Mouse (Mus musculus) CH12.LX (cell line): ENCODE measurements at regions not wholly inside any gene's neighbourhood (a gene's known extent, or its start where the extent isn't known, plus 50 kb on each side); places are given as distances from the start of the nearest gene placed in this dataset.

ENCODE experiments used
- DNase-seq: peaks from one replicate; pipeline ENCODE4 v3.0.0-alpha.2; 2013; ENCODE audit errors: extremely low read depth
- H3K27ac ChIP-seq: 2 replicates; pipeline ENCODE4 v1.5.1; 2012; ENCODE audit warnings: low read depth, mild to moderate bottlenecking, control low read depth, moderate library complexity; ENCODE audit not compliant: insufficient read depth
- H3K27me3 ChIP-seq: replicated peaks from 2 replicates; pipeline ENCODE3; 2012; ENCODE audit warnings: inconsistent platforms
- H3K36me3 ChIP-seq, 2 experiments: replicated peaks in 1 of 2; 2 replicates each; pipeline versions ENCODE3 to v1.6.1; 2012; ENCODE audit warnings: inconsistent platforms in 1 of 2, low read length in 1 of 2, mild to moderate bottlenecking in 1 of 2, mixed read lengths in 1 of 2, moderate library complexity in 1 of 2; ENCODE audit not compliant: control insufficient read depth in 1 of 2, insufficient read depth in 1 of 2
- H3K4me1 ChIP-seq, 2 experiments: 2 replicates each; pipeline ENCODE4 v1.6.1; 2012; ENCODE audit warnings: inconsistent platforms in 1 of 2, moderate library complexity in 1 of 2; ENCODE audit not compliant: insufficient read depth in 2 of 2, control insufficient read depth in 1 of 2
- H3K4me2 ChIP-seq: 2 replicates; pipeline ENCODE4 v1.6.1; 2012; ENCODE audit warnings: low read depth, mild to moderate bottlenecking, control low read depth; ENCODE audit not compliant: poor library complexity, insufficient read depth, severe bottlenecking
- H3K4me3 ChIP-seq, 3 experiments: fragments of 150-350 bp in 1 of 3; sonication (generic) in 1 of 3; replicated peaks in 1 of 3; 2 replicates each; pipeline versions ENCODE3 to v1.5.1; 2011 to 2012; ENCODE audit warnings: low read depth in 2 of 3, low read length in 2 of 3, mild to moderate bottlenecking in 2 of 3, moderate library complexity in 2 of 3, control low read depth in 1 of 3, improper control_type of control experiment in 1 of 3, inconsistent platforms in 1 of 3, mixed read lengths in 1 of 3; ENCODE audit not compliant: poor library complexity in 1 of 3
- H3K79me2 ChIP-seq: replicated peaks from 2 replicates; pipeline ENCODE4 v1.6.1; 2012; ENCODE audit warnings: mild to moderate bottlenecking, moderate library complexity; ENCODE audit not compliant: control insufficient read depth, poor library complexity, insufficient read depth, severe bottlenecking; ENCODE audit errors: extremely low read depth
- H3K9ac ChIP-seq: 2 replicates; pipeline ENCODE4 v1.6.1; 2012; ENCODE audit warnings: low read depth, mild to moderate bottlenecking, control low read depth, moderate library complexity; ENCODE audit not compliant: insufficient read depth
- H3K9me3 ChIP-seq: replicated peaks from 2 replicates; pipeline ENCODE3; 2012; ENCODE audit warnings: low read length, inconsistent platforms, mixed read lengths
- BHLHE40 ChIP-seq: IDR thresholded peaks from 2 replicates; pipeline ENCODE4 v1.6.1; 2011; ENCODE audit warnings: mild to moderate bottlenecking, low read depth, low read length, improper control_type of control experiment
- CTCF ChIP-seq, 2 experiments: IDR thresholded peaks in 1 of 2; conservative IDR thresholded peaks in 1 of 2; 2 replicates each; pipeline ENCODE4 v1.5.1; 2011 to 2012; ENCODE audit warnings: low read depth in 2 of 2, low read length in 2 of 2, improper control_type of control experiment in 1 of 2, inconsistent platforms in 1 of 2, mild to moderate bottlenecking in 1 of 2, moderate library complexity in 1 of 2
- E2F4 ChIP-seq: IDR thresholded peaks from 2 replicates; pipeline ENCODE4 v1.6.1; 2011; ENCODE audit warnings: low read depth, low read length, improper control_type of control experiment; ENCODE audit not compliant: insufficient replicate concordance
- JUN ChIP-seq: IDR thresholded peaks from 2 replicates; pipeline ENCODE4 v1.6.1; 2011; ENCODE audit warnings: low read depth, mild to moderate bottlenecking, low read length, improper control_type of control experiment, moderate library complexity; ENCODE audit not compliant: insufficient read depth
- JUND ChIP-seq: conservative IDR thresholded peaks from 2 replicates; pipeline ENCODE4 v1.6.1; 2011; ENCODE audit warnings: low read depth, low read length, improper control_type of control experiment
- KAT2A ChIP-seq: IDR thresholded peaks from 2 replicates; pipeline ENCODE4 v1.6.1; 2012; ENCODE audit warnings: low read length, improper control_type of control experiment, inconsistent platforms; ENCODE audit not compliant: insufficient replicate concordance
- MAFK ChIP-seq: IDR thresholded peaks from 2 replicates; pipeline ENCODE4 v1.6.1; 2011; ENCODE audit warnings: low read length, improper control_type of control experiment; ENCODE audit not compliant: insufficient replicate concordance
- MAX ChIP-seq: IDR thresholded peaks from 2 replicates; pipeline ENCODE4 v1.6.1; 2011; ENCODE audit warnings: low read length, improper control_type of control experiment
- NELFE ChIP-seq: IDR thresholded peaks from 2 replicates; pipeline ENCODE4 v1.6.1; 2011; ENCODE audit warnings: low read depth, low read length, improper control_type of control experiment
- NRF1 ChIP-seq: IDR thresholded peaks from 2 replicates; pipeline ENCODE4 v1.6.1; 2014; ENCODE audit warnings: low read depth, mild to moderate bottlenecking, inconsistent platforms, low read length, improper control_type of control experiment, moderate library complexity
- RAD21 ChIP-seq: IDR thresholded peaks from 2 replicates; pipeline ENCODE4 v1.6.1; 2011; ENCODE audit warnings: low read depth, mild to moderate bottlenecking, low read length, improper control_type of control experiment, moderate library complexity
- SIN3A ChIP-seq: IDR thresholded peaks from 2 replicates; pipeline ENCODE4 v1.6.1; 2012; ENCODE audit warnings: low read length, improper control_type of control experiment, inconsistent platforms
- TBP ChIP-seq: conservative IDR thresholded peaks from 2 replicates; pipeline ENCODE4 v1.6.1; 2011; ENCODE audit warnings: low read depth, low read length, improper control_type of control experiment
- TCF12 ChIP-seq: IDR thresholded peaks from 2 replicates; pipeline ENCODE4 v1.6.1; 2014; ENCODE audit warnings: low read depth, mild to moderate bottlenecking, inconsistent platforms, low read length, improper control_type of control experiment
- UBTF ChIP-seq: IDR thresholded peaks from 2 replicates; pipeline ENCODE4 v1.6.1; 2012; ENCODE audit warnings: low read depth, mild to moderate bottlenecking, inconsistent platforms, low read length, improper control_type of control experiment, moderate library complexity
- ZKSCAN1 ChIP-seq: IDR thresholded peaks from 2 replicates; pipeline ENCODE4 v1.6.1; 2012; ENCODE audit warnings: low read depth, inconsistent platforms, low read length, improper control_type of control experiment, borderline replicate concordance
- ZMIZ1 ChIP-seq: IDR thresholded peaks from 2 replicates; pipeline ENCODE4 v1.6.1; 2012; ENCODE audit warnings: low read depth, mild to moderate bottlenecking, inconsistent platforms, low read length, improper control_type of control experiment
- ZNF384 ChIP-seq: IDR thresholded peaks from 2 replicates; pipeline ENCODE4 v1.6.1; 2012; ENCODE audit warnings: low read depth, low read length, improper control_type of control experiment, inconsistent platforms
- dilution Hi-C: fragments of 300-500 bp; cut with MboI; formaldehyde crosslinking; loops from 2 replicates; pipeline ENCODE4 v1.14.3; 2020; ENCODE audit warnings: low sequenced_read_pairs; ENCODE audit not compliant: extremely low pct_unique_long_range_greater_than_20kb, extremely low pct_ligation_motif_present
- in situ Hi-C: fragments of 300-500 bp; cut with MboI; formaldehyde crosslinking; loops from 3 replicates; pipeline ENCODE4 v1.14.3; 2019; ENCODE audit warnings: low sequenced_read_pairs, low pct_ligation_motif_present, low pct_unique_long_range_greater_than_20kb, mixed read lengths

- H3K27me3 ChIP-seq: peaks cover 80% of the 10 kb centered on the region
- H3K4me3 ChIP-seq: no peak overlapping the region
- DNase-seq: no peak
- H3K36me3 ChIP-seq: no peaks in the 10 kb centered on the region
- no peak for TF ChIP-seq ZMIZ1
- no peak for TF ChIP-seq UBTF
- TF ChIP-seq BHLHE40: no peak
- no peaks in the 10 kb centered on the region; a peak in 1 of 4 replicates for H3K4me1 ChIP-seq
- in situ Hi-C loops: no loop called here
- H3K9ac ChIP-seq: no peak overlapping the region
- no peak overlapping the region for H3K27ac ChIP-seq
- dilution Hi-C loops: no loop called here
- H3K4me2 ChIP-seq: no peak overlapping the region
- peaks cover 3% of the 10 kb centered on the region for H3K9me3 ChIP-seq
- no peaks in the 10 kb centered on the region for H3K79me2 ChIP-seq
Observed at GRCm38 (mm10) chr4:125210719-125211118, 83.1 kb upstream of the Zc3h12a start.

- TF ChIP-seq JUND (no peak), MAX (no peak), BHLHE40 (no peak), MAFK (no peak), ZKSCAN1 (no peak), CTCF (conservative IDR thresholded peaks at IDR 0.05 in 1 of 2, IDR thresholded peaks at IDR 0.05 in 1 of 2; ENCODE audit: low read depth in 2 of 2, low read length in 2 of 2) (no peak), NRF1 (no peak), KAT2A (no peak), TBP (no peak), JUN (no peak), NELFE (no peak), UBTF (no peak), ZNF384 (no peak), E2F4 (no peak), SIN3A (no peak), TCF12 (no peak), RAD21 (no peak), ZMIZ1 (no peak)
- in situ Hi-C loops: no loop called here
- peaks cover 87% of the 10 kb centered on the region for H3K27me3 ChIP-seq
- H3K4me3 ChIP-seq: no peak overlapping the region
- dilution Hi-C loops: no loop called here
- H3K4me1 ChIP-seq: no peaks in the 10 kb centered on the region; a peak in 1 of 4 replicates
- DNase-seq: no peak
- H3K4me2 ChIP-seq: no peak overlapping the region
- no peak overlapping the region for H3K27ac ChIP-seq
- no peaks in the 10 kb centered on the region for H3K36me3 ChIP-seq
- H3K9me3 ChIP-seq: no peaks in the 10 kb centered on the region
- no peak overlapping the region for H3K9ac ChIP-seq
- no peaks in the 10 kb centered on the region for H3K79me2 ChIP-seq
Observed at GRCm38 (mm10) chr4:125208136-125208915, 80.7 kb upstream of the Zc3h12a start.
